Mouse (Mus musculus): ENCODE results near the gene Nipal3.

Gene Nipal3

DNA sequence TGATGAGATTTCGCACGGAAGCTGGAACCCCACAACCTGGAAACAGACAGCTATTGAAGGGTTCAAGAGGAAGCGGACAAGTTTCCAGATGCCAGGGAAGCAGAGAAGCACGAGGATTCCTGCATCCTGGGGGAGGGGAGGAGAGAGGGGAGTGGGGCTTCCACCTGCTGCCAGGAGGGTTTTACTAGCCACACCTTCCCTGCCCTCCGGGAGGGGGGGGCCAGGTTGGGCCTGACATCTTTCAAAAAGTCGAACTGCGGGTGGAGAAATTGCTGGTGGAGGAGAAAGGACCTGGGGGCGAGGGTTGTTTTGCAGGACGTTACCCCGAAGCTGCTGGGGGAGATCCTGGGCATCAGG is 61.8 kb downstream of the Nipal3 start:
- peak; percentile 57 to 62 for DNase-seq

DNA sequence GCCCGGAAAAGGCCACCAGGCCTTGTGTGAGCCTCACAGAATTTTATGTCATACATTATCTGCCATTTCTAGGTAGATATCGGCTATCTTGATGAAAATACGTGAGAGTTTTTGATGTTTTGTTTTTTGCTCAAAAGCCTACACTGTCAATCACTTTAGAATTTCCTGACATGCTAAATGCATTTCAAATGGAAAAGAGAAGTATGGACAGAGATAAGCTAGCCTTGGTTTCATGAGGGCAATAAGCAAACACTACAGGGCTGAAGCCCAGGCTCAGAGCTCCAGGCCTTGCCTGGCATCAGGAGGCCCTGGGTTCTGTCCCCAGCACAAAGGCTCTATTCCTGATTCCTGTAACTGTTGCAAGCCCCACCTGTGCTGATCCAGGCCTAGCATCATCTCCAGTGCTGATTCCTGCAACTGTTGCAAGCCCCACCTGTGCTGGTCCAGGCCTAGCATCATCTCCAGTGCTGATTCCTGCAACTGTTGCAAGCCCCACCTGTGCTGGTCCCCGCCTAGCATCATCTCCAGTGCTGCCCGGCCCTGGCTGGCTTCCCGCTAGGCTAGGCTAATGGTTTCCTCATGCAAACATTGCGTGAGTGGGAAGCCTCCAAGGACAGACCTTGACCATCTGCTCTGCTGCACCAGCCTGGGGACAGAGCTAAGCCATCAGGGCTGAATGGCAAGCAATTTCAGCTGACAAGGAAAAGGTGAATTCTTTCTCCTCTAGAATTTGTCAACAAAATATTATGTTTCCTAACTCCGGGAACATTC is 64.7 kb downstream of the Nipal3 start:
- peak; percentile 74 to 80 for DNase-seq

DNA sequence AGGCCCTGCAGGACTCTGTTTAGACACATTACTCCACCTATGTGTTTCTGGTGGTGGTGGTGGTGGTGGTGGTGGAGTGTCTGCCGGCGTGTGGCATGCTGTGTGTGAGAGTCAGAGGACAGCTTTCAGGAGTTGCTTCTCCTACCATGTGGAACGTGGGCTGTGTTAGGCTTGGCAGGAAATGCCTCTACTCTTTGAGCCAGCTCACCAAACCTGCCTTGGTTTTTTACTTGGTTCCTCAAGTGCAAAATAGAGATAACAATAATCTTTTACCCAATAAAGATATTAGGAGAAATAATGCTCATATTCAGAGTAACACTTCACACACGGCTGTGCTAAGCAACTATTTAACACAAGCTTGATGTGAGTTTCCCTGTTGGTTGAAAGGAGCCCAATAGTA is 65.5 kb downstream of the Nipal3 start:
- no peak for DNase-seq

DNA sequence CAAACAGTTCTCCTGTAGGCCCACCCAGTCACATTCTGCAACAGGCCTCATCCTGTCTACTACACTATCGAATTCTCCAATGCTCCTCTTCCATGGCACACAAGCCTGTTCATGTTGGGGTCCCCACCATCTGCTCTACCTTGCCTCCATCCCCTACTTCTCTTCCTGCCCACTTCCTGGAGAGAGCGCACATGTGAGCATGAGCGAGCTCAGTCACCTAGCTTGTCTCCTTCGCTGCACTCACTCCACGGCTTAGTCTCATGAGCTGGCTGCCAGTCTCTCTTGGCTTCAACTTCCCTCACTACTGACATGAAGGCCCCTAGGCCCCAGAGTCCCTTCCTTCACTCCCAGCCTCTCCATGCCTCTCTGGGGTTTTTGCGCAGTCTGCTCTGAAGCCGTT is 68.3 kb downstream of the Nipal3 start:
- DNase-seq = no peak

DNA sequence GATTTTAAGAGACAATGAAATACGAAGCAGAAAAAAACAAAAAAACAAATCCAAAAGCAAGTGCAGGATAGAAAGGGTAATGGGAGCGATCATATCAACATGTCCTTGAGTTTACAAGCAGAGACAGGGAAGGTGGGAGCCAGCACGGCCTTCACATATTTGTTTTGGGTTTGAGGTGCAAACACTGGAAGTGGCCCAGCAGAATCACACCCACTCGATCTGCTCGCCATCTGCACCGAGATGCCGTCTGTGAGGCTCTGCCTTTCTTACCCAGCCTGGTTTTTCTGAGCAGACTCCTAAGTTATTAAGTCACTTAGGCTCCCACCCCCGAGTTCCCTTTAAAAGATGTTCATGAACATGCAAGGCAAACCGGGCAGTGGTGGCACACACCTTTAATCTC is 69.2 kb downstream of the Nipal3 start:
- DNase-seq = peak in 1 of 2 experiments; percentile 16

DNA sequence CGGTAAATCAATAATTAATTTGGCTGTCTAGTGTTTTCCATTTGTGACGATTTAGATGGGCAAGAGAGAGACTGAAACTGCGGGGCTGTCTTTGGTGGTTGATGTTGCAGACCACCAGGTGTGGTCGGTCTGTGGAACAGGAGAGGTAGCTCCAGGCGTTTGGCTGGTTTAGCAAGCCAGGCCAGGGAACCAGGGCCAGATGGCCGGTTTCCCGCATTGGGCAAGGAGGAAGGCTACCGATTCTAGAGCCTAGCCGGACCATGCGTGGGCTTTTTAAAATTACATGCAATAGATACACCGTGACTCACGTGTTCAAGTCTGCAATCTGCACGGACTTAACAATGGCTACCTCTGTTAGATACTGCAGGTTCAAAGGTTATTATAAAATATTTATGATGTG is 73.9 kb downstream of the Nipal3 start:
- DNase-seq = peak; percentile 59 to 69

DNA sequence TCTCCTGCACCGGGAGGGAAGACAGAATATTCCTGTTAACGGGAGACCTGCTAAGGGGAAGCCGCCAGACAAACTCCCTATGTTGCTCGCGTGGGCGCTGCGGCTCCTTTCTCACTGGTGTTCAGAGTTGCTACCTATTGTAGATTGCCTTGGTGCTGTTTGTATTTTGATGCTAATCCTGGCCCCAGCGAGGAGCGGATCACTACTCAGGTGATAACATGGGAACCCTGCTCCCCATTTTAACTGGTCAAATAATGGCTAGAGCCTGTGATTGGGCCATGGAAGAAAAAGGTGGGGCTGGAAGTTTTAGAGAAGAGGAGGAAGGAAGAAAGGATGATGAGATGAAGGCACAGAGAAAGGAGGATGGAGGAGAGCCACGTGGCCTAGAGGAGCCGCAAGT is 74.4 kb downstream of the Nipal3 start:
- no peak for DNase-seq

DNA sequence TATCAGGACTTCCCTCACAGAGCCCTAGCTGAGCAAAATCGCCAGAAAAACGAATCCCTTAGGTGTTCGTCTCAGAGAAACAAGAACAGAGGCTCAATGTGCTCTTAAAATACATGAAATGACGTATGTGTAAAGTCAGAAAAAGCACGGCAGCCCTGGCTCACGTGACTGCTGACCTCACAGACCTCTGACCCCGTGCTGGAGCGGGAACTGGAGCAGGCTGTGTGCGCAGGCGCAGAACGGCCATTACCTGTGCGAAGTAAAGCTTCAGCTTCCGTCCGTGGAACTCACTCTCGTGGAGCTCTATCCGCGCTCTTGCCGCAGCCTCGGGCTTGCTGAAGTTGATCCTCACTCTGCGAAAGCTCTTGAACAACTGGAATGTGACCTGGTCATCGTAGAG is 74.8 kb downstream of the Nipal3 start:
- no peak for DNase-seq

DNA sequence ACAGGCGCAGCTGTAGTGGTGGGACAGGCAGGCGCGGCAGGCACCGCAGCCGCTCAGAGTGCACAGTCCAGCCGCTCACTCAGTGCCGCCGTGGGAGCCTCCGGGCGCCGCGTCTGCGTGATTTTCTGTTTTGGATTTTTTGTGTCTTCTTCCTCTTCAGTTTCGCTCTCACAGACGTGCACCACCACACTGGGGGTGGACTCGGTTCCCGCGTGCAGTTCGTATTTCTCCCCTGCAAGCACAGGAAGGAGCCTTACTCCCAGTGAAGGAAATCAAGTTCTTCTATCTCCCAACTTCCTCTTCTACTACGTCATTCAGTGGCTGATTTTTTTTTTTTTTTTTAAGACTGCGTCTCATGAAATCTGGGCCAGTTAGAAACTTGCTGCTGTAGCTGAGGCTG is 78.5 kb downstream of the Nipal3 start:
- DNase-seq = no peak

DNA sequence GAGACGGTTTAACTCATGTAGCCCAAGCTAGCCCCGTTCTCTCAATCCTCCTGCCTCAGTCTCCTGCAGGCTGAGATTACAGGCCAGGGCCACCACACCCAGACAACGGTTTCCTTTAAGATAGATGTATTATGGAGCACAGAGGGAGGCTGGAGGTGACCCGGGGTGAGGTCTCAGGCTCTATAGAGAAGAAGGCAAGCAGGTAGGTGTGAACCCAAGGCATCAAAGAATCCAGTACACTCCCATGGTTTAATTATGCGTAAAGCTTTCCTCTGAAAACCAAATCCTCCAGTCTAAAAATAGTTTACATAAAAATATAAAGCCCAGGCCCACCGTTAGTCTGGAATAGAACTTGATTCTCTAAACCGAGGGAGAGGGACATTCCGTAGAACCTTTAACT is 81.3 kb downstream of the Nipal3 start:
- DNase-seq = no peak

DNA sequence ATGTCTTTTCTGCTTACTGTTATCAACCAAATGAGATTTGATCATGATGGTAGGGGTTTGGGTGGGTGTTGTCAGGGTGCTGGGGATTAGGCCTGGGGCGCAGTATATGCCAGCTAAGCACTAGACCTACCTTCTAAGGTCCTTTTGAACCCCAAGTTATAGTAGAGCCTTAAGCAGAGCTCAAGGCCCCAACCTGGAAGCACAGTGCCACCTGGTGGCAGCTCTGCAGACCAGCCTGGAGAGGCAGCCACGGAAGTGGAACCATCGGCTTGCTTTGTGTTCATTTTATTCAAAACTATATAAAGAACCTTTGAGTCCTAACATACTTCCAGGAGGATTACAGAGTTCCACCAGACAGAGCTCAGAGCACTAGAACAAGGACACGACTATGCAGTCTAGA is 83.2 kb downstream of the Nipal3 start:
- DNase-seq = peak; percentile 76 to 79

DNA sequence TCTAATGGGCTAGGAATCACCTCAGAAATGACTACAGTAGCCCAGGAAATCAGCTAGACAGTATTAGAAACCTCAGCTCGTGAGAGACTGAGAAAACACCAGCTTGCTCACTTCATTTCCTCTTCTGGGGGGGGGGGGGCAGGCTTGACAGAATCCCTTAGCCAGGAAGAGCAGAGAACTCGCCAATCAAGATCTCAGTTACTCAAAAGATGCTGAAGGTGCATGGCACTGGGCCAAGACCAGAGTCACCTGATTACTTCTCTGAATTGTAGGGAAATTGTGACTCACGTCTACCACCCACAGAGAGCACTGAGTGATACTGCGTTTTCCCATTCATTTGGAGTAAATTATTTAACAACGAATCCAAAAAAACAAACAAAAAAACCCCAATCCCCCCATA is 88.7 kb downstream of the Nipal3 start:
- peak; percentile 22 to 23 for DNase-seq

DNA sequence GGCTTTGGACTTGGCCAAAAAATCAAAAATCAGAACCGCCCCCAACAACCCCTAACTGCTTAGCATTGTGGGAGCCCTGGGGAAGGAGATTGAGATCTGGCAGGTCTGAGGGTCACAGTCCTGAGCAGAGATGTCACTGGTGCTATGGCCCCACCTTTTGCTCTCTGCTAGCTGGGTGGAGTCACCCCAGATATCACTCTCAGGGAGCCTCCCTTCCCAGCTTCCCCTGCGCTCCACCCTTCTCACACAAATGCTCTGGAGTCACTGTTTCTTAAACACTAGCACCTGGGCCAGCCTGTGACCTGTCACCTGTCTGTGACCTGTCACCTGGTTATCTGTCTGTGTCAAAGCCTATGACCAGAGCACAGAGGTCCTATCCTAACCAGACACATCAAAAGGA is 89.9 kb downstream of the Nipal3 start:
- DNase-seq = no peak

DNA sequence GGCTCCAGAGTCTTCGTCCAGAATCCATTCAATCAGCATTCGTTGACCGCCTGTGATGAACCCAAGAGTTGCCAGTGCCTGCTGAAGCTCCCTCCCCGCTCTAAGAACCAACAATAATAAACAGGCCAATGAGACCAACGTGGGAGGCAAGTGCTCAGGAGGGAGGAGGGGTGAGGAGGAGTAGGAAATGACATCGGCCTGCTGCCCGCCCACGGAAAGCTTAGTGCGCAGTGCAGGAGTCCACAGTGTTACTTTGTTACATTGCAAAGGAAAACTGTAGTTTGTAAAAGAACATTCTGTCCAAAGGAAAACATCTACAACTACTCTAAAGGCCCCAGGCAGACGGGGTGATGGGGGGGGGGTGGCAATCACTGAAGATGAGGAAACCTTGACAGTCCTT is 90.8 kb downstream of the Nipal3 start:
- no peak for DNase-seq

DNA sequence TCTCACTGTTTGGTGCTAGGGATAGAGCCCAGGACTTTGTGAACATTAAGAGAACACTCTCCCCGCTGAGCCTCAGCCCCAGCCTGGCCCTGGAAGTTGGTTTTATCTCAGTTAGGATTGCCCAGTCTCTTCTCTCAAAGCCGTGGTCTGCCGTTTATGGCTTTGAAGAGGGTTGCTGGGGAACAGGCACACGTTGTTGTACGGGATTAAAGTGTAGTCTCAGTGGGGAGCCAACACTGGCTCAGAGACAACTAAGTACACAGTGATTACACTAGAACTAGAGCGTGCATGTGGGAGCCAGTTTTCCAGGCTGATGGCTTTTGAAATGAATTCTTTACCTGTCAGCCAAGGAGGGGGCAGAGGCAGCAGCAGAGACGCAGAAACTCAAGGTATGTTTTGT is 93.0 kb downstream of the Nipal3 start:
- DNase-seq = no peak

DNA sequence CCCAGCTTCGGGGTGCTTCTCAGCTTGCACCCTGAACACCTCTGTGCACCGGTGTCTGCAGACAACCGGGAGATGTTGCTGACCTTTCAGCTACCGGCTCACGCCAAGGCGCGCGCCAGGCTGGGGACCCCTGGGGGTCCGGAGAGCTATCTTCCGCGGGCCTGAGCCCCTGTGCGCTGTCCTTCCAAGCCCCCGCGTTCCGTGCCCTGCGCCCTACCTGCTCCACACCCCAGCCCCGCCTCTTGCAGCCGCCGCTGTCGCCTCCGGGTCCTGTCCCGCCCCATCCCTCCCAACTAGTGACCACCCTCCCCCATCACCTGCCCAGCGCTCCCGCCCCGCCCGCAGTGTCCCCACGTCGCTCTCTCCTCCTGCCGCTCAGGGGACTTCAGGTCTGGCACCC is 96.8 kb downstream of the Nipal3 start, which contains the start of gene Ncmap:
Gene Ncmap, minus strand, starts transcription at position 237 of the 400 bp plus-strand sequence.
- no peak for DNase-seq

DNA sequence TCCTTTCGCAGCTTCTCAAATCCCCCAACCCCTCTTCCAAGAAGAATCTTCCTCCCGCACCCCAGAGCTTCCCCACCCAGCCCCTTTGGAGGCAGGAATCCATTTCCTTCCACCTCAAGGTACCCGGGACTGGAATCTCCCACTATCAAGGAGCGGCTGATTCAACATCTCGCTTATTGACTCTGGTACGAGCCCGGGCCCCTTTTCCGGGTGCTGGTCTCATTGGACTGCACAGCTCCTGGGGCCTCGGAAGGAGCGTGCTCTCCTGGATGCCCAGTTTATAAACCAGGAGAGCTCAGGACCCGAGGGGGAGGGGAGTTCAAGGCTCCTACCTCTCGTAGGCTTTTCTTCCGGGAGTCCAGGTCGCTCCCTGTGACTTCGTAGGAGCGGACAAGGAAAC is 97.3 kb downstream of the Nipal3 start:
- no peak for DNase-seq

DNA sequence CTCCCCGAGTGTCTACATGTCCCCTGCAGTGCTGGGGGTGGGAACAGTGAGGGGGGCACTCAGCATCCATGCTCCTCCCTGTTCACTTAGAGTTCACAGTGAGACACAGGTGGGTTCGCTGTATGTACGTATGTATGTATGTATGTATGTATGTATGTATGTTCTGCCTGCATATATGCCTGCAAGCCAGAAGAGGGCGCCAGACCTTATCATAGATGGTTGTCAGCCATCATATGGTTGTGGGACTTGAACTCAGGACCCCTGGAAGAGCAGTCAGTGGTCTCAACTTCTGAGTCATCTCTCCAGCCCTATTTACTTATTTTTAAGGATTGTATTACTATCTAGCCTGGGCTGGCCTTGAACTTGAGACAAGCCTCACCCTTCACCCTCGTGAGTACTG is 98.5 kb downstream of the Nipal3 start:
- no peak for DNase-seq

Measured in cerebellum, postnatal 10 days (tissue).